Mouse (Mus musculus) MEL (cell line): Measurements from ENCODE around the gene Esrp2. TPM values are rescaled to one million over a fixed set of nuclear protein-coding genes. Genes with fewer than 3 reads are reported as not detected.

ENCODE experiments used
- DNase-seq: peaks from one replicate; pipeline ENCODE4 v3.0.0; 2011; ENCODE audit warnings: low read depth, low spot score
- H3K27ac ChIP-seq: 2 replicates; pipeline ENCODE4 v1.5.1; 2012; ENCODE audit warnings: low read depth, mild to moderate bottlenecking, control low read depth, low read length, moderate library complexity; ENCODE audit not compliant: control insufficient read depth
- H3K27me3 ChIP-seq, 2 experiments: fragments of 150-350 bp in 1 of 2; sonication (generic) in 1 of 2; 2 replicates each; pipeline ENCODE4 v1.6.1; 2012; ENCODE audit warnings: low read length in 2 of 2, mild to moderate bottlenecking in 2 of 2, improper control_type of control experiment in 1 of 2, moderate library complexity in 1 of 2; ENCODE audit not compliant: insufficient read depth in 2 of 2, control insufficient read depth in 1 of 2
- H3K36me3 ChIP-seq, 2 experiments: 2 replicates each; pipeline ENCODE4 v1.6.1; 2012 to 2014; ENCODE audit warnings: low read length in 2 of 2, improper control_type of control experiment in 1 of 2, inconsistent platforms in 1 of 2, mild to moderate bottlenecking in 1 of 2; ENCODE audit not compliant: insufficient read depth in 2 of 2, control insufficient read depth in 1 of 2
- H3K4me1 ChIP-seq, 2 experiments: fragments of 150-350 bp in 1 of 2; sonication (generic) in 1 of 2; 2 replicates each; pipeline ENCODE4 v1.6.1; 2012; ENCODE audit warnings: low read length in 2 of 2, improper control_type of control experiment in 1 of 2, mild to moderate bottlenecking in 1 of 2; ENCODE audit not compliant: insufficient read depth in 2 of 2, control insufficient read depth in 1 of 2
- H3K4me3 ChIP-seq, 2 experiments: fragments of 150-350 bp in 1 of 2; sonication (generic) in 1 of 2; 2 replicates each; pipeline ENCODE4 v1.5.1; 2012; ENCODE audit warnings: low read depth in 2 of 2, low read length in 2 of 2, mild to moderate bottlenecking in 2 of 2, moderate library complexity in 2 of 2, control low read depth in 1 of 2, improper control_type of control experiment in 1 of 2; ENCODE audit not compliant: control insufficient read depth in 1 of 2, insufficient read depth in 1 of 2
- H3K79me2 ChIP-seq: 2 replicates; pipeline ENCODE4 v1.6.1; 2012; ENCODE audit warnings: mild to moderate bottlenecking, low read length, moderate library complexity; ENCODE audit not compliant: control insufficient read depth, poor library complexity, insufficient read depth
- H3K9ac ChIP-seq: 2 replicates; pipeline ENCODE4 v1.6.1; 2012; ENCODE audit warnings: low read depth, mild to moderate bottlenecking, control low read depth, low read length, moderate library complexity; ENCODE audit not compliant: control insufficient read depth, poor library complexity, severe bottlenecking
- H3K9me3 ChIP-seq: fragments of 150-350 bp; sonication (generic); replicated peaks from 2 replicates; pipeline ENCODE4 v1.6.1; 2012; ENCODE audit warnings: mild to moderate bottlenecking, low read length, improper control_type of control experiment, moderate library complexity; ENCODE audit not compliant: insufficient read depth
- BHLHE40 ChIP-seq: IDR thresholded peaks from 2 replicates; pipeline ENCODE4 v1.6.1; 2012; ENCODE audit warnings: low read depth, mild to moderate bottlenecking, inconsistent platforms, low read length, improper control_type of control experiment, borderline replicate concordance
- CHD1 ChIP-seq: IDR thresholded peaks from 2 replicates; pipeline ENCODE4 v1.6.1; 2012; ENCODE audit warnings: low read depth, mild to moderate bottlenecking, inconsistent platforms, low read length, improper control_type of control experiment
- CHD2 ChIP-seq: IDR thresholded peaks from 2 replicates; pipeline ENCODE4 v1.6.1; 2011; ENCODE audit warnings: low read length, improper control_type of control experiment
- CTCF ChIP-seq, 3 experiments: IDR thresholded peaks in 2 of 3; conservative IDR thresholded peaks in 1 of 3; 2 replicates each; pipeline ENCODE4 v1.5.1; 2011 to 2012; ENCODE audit warnings: low read length in 3 of 3, low read depth in 2 of 3, mild to moderate bottlenecking in 2 of 3, improper control_type of control experiment in 1 of 3, inconsistent platforms in 1 of 3, mixed read lengths in 1 of 3, moderate library complexity in 1 of 3; ENCODE audit not compliant: control insufficient read depth in 1 of 3, insufficient read depth in 1 of 3, poor library complexity in 1 of 3, severe bottlenecking in 1 of 3
- E2F4 ChIP-seq: IDR thresholded peaks from 2 replicates; pipeline ENCODE4 v1.6.1; 2011; ENCODE audit warnings: low read depth, low read length, improper control_type of control experiment, borderline replicate concordance
- ELF1 ChIP-seq: IDR thresholded peaks from 2 replicates; pipeline ENCODE4 v1.6.1; 2014; ENCODE audit warnings: low read depth, mild to moderate bottlenecking, inconsistent platforms, low read length, improper control_type of control experiment, moderate library complexity
- EP300 ChIP-seq, 2 experiments: IDR thresholded peaks; 2 replicates each; pipeline ENCODE4 v1.6.1; 2011; ENCODE audit warnings: improper control_type of control experiment in 2 of 2, low read length in 2 of 2, low read depth in 1 of 2, mild to moderate bottlenecking in 1 of 2
- ETS1 ChIP-seq: IDR thresholded peaks from 2 replicates; pipeline ENCODE4 v1.6.1; 2012; ENCODE audit warnings: low read depth, mild to moderate bottlenecking, inconsistent platforms, low read length, improper control_type of control experiment, moderate library complexity
- GABPA ChIP-seq: IDR thresholded peaks from 2 replicates; pipeline ENCODE4 v1.6.1; 2012; ENCODE audit warnings: low read depth, mild to moderate bottlenecking, inconsistent platforms, low read length, improper control_type of control experiment, moderate library complexity
- GATA1 ChIP-seq: IDR thresholded peaks from 2 replicates; pipeline ENCODE4 v1.6.1; 2011; ENCODE audit warnings: low read depth, low read length, improper control_type of control experiment
- HCFC1 ChIP-seq: IDR thresholded peaks from 2 replicates; pipeline ENCODE4 v1.6.1; 2012; ENCODE audit warnings: low read depth, mild to moderate bottlenecking, inconsistent platforms, low read length, improper control_type of control experiment, moderate library complexity
- KAT2A ChIP-seq: conservative IDR thresholded peaks from 2 replicates; pipeline ENCODE4 v1.6.1; 2012; ENCODE audit warnings: low read depth, low read length, improper control_type of control experiment, inconsistent platforms
- MAFK ChIP-seq: IDR thresholded peaks from 2 replicates; pipeline ENCODE4 v1.6.1; 2011; ENCODE audit warnings: low read depth, mild to moderate bottlenecking, low read length, improper control_type of control experiment, borderline replicate concordance
- MAX ChIP-seq: IDR thresholded peaks from 2 replicates; pipeline ENCODE4 v1.6.1; 2011; ENCODE audit warnings: low read length, improper control_type of control experiment
- MAZ ChIP-seq: IDR thresholded peaks from 2 replicates; pipeline ENCODE4 v1.6.1; 2012; ENCODE audit warnings: low read depth, mild to moderate bottlenecking, inconsistent platforms, low read length, improper control_type of control experiment
- MEF2A ChIP-seq: IDR thresholded peaks from 2 replicates; pipeline ENCODE4 v1.6.1; 2014; ENCODE audit warnings: low read depth, mild to moderate bottlenecking, inconsistent platforms, low read length, improper control_type of control experiment; ENCODE audit not compliant: poor library complexity, insufficient replicate concordance, severe bottlenecking; ENCODE audit errors: extremely low read depth
- MXI1 ChIP-seq: IDR thresholded peaks from 2 replicates; pipeline ENCODE4 v1.6.1; 2011; ENCODE audit warnings: mild to moderate bottlenecking, low read depth, low read length, improper control_type of control experiment
- MYB ChIP-seq: IDR thresholded peaks from 2 replicates; pipeline ENCODE4 v1.6.1; 2011; ENCODE audit warnings: mild to moderate bottlenecking, low read depth, low read length, improper control_type of control experiment
- MYC ChIP-seq: IDR thresholded peaks from 2 replicates; pipeline ENCODE4 v1.6.1; 2011; ENCODE audit warnings: low read depth, mild to moderate bottlenecking, low read length, improper control_type of control experiment, moderate library complexity
- NRF1 ChIP-seq: IDR thresholded peaks from 2 replicates; pipeline ENCODE4 v1.6.1; 2014; ENCODE audit warnings: low read depth, mild to moderate bottlenecking, inconsistent platforms, low read length, improper control_type of control experiment, moderate library complexity; ENCODE audit not compliant: poor library complexity, insufficient read depth, severe bottlenecking
- POLR2A ChIP-seq, 2 experiments: IDR thresholded peaks; 2 replicates each; pipeline ENCODE4 v1.6.1; 2011 to 2012; ENCODE audit warnings: low read length in 2 of 2, mild to moderate bottlenecking in 2 of 2, control low read depth in 1 of 2, improper control_type of control experiment in 1 of 2, low read depth in 1 of 2, moderate library complexity in 1 of 2; ENCODE audit not compliant: control insufficient read depth in 1 of 2, insufficient read depth in 1 of 2, poor library complexity in 1 of 2
- POLR2AphosphoS2 ChIP-seq: IDR thresholded peaks from 2 replicates; pipeline ENCODE4 v1.6.1; 2011; ENCODE audit warnings: low read length, improper control_type of control experiment
- POLR2AphosphoS5 ChIP-seq: IDR thresholded peaks from 2 replicates; pipeline ENCODE4 v1.6.1; 2012; ENCODE audit warnings: low read depth, borderline replicate concordance, mild to moderate bottlenecking, inconsistent platforms, low read length, moderate library complexity, mixed read lengths
- RAD21 ChIP-seq: IDR thresholded peaks from 2 replicates; pipeline ENCODE4 v1.6.1; 2011; ENCODE audit warnings: mild to moderate bottlenecking, low read depth, low read length, improper control_type of control experiment
- SIN3A ChIP-seq: IDR thresholded peaks from 2 replicates; pipeline ENCODE4 v1.6.1; 2012; ENCODE audit warnings: low read length, improper control_type of control experiment, inconsistent platforms
- SMC3 ChIP-seq: IDR thresholded peaks from 2 replicates; pipeline ENCODE4 v1.6.1; 2011; ENCODE audit warnings: low read depth, low read length, improper control_type of control experiment
- TAL1 ChIP-seq: IDR thresholded peaks from 2 replicates; pipeline ENCODE4 v1.6.1; 2012; ENCODE audit warnings: mild to moderate bottlenecking, inconsistent platforms, low read length, moderate library complexity, mixed read lengths
- TBP ChIP-seq: IDR thresholded peaks from 2 replicates; pipeline ENCODE4 v1.8.0; 2011; ENCODE audit warnings: low read depth, low read length, improper control_type of control experiment
- TCF12 ChIP-seq: IDR thresholded peaks from 2 replicates; pipeline ENCODE4 v1.6.1; 2014; ENCODE audit warnings: low read depth, mild to moderate bottlenecking, inconsistent platforms, low read length, improper control_type of control experiment, moderate library complexity
- UBTF ChIP-seq: IDR thresholded peaks from 2 replicates; pipeline ENCODE4 v1.6.1; 2012; ENCODE audit warnings: low read depth, mild to moderate bottlenecking, inconsistent platforms, low read length, improper control_type of control experiment, moderate library complexity, borderline replicate concordance; ENCODE audit not compliant: insufficient read depth
- USF1 ChIP-seq: IDR thresholded peaks from 2 replicates; pipeline ENCODE4 v1.6.1; 2014; ENCODE audit warnings: low read depth, mild to moderate bottlenecking, inconsistent platforms, low read length, improper control_type of control experiment, moderate library complexity
- USF2 ChIP-seq, 2 experiments: IDR thresholded peaks; 2 replicates each; pipeline ENCODE4 v1.6.1; 2011 to 2012; ENCODE audit warnings: improper control_type of control experiment in 2 of 2, low read length in 2 of 2, borderline replicate concordance in 1 of 2, inconsistent platforms in 1 of 2, low read depth in 1 of 2, mild to moderate bottlenecking in 1 of 2; ENCODE audit not compliant: insufficient read depth in 1 of 2
- ZC3H11A ChIP-seq: IDR thresholded peaks from 2 replicates; pipeline ENCODE4 v1.6.1; 2012; ENCODE audit warnings: low read depth, mild to moderate bottlenecking, inconsistent platforms, low read length, improper control_type of control experiment
- ZKSCAN1 ChIP-seq: IDR thresholded peaks from 2 replicates; pipeline ENCODE4 v1.6.1; 2012; ENCODE audit warnings: low read depth, mild to moderate bottlenecking, inconsistent platforms, low read length, improper control_type of control experiment, moderate library complexity
- ZMIZ1 ChIP-seq: IDR thresholded peaks from 2 replicates; pipeline ENCODE4 v1.6.1; 2012; ENCODE audit warnings: low read depth, mild to moderate bottlenecking, inconsistent platforms, low read length, improper control_type of control experiment, moderate library complexity
- ZNF384 ChIP-seq: IDR thresholded peaks from 2 replicates; pipeline ENCODE4 v1.6.1; 2012; ENCODE audit warnings: low read depth, mild to moderate bottlenecking, inconsistent platforms, low read length, improper control_type of control experiment
- polyA plus RNA-seq, 2 experiments: library from polyadenylated mRNA; stranded (reverse) in 1 of 2; unstranded in 1 of 2; fragments of >175 nt in 1 of 2; fragments of >200 nt in 1 of 2; gene quantifications; 2 replicates each; pipeline versions ENCODE4 v1.2.1 to v1.2.4; 2012; ENCODE audit warnings: low replicate concordance in 2 of 2, low read depth in 1 of 2; ENCODE audit not compliant: insufficient read length in 2 of 2, insufficient read depth in 1 of 2, missing spikeins in 1 of 2
- total RNA-seq: library from RNA; depleted of rRNA; stranded (reverse); fragments of 300-350 nt; gene quantifications from 2 replicates; pipeline ENCODE4 v1.2.3, GENCODE M21; 2012

Gene Esrp2
- total and polyA plus RNA-seq, 3 experiments: 2.3 to 4.5 TPM; not detected in 1

DNA sequence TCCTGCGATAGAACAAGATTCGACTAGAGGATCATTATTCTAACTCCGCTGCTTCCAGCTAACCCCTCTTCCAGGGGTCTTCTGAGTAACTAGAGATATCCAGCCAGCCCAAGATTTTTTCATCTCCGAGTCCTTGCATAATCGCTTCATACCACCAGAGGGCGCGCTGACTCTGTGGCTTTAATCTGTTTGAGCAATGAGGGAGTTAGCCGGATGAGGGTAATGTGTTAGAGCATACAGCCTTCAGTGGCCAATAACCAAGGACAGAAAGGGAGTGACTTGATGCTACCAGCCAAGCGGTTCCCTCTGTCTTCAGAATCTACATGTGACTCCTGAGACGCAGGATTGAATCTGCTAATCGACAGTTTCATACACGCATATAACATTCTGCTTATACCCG is 4.0 kb upstream of the Esrp2 start:
- H3K27ac ChIP-seq: no peak overlapping the region
- peak overlapping the region; percentile 5 to 6; a peak in 1 of 4 replicates for H3K4me3 ChIP-seq
- H3K9me3 ChIP-seq: no peaks in the 10 kb centered on the region
- 0 out of 2 replicates have a peak overlapping the region, but pooled peaks have one; percentile 2 for H3K9ac ChIP-seq
- DNase-seq: peak; percentile 92
- H3K27me3 ChIP-seq: peaks cover 0 to 7% of the 10 kb centered on the region in 2 experiments; a peak in 2 of 4 replicates
- H3K4me1 ChIP-seq: peaks cover 0 to 12% of the 10 kb centered on the region in 2 experiments; a peak in 3 of 4 replicates
- peaks cover 0 to 5% of the 10 kb centered on the region in 2 experiments; a peak in 2 of 4 replicates for H3K36me3 ChIP-seq
- no peaks in the 10 kb centered on the region for H3K79me2 ChIP-seq
- TF ChIP-seq USF1: no peak
- peak; percentile 98 for TF ChIP-seq SMC3
- no peak for TF ChIP-seq ZKSCAN1
- no peak; the same call in none of the 2 replicates for TF ChIP-seq RAD21
- no peak for TF ChIP-seq ETS1
- TF ChIP-seq ZMIZ1: no peak
- 0 out of 2 replicates have a peak, but pooled peaks have one; percentile 21 for TF ChIP-seq TBP
- no peak for TF ChIP-seq CHD1
- peak; percentile 11; the same call in 1 of the 2 replicates for TF ChIP-seq TCF12
- peak; percentile 44; the same call in 1 of the 2 replicates for TF ChIP-seq ELF1
- no peak for TF ChIP-seq UBTF
- no peak for TF ChIP-seq E2F4
- peak; percentile 97 for TF ChIP-seq ZC3H11A
- TF ChIP-seq SIN3A: peak; percentile 76
- no peak for TF ChIP-seq MYB
- 0 out of 2 replicates have a peak, but pooled peaks have one; percentile 14 for TF ChIP-seq GATA1
- TF ChIP-seq MAX: 0 out of 2 replicates have a peak, but pooled peaks have one; percentile 40
- no peak for TF ChIP-seq USF2 (IDR thresholded peaks at IDR 0.05; ENCODE audit: borderline replicate concordance in 1 of 2, insufficient read depth in 1 of 2, low read depth in 1 of 2, low read length in 2 of 2)
- TF ChIP-seq HCFC1: peak; percentile 50; the same call in 1 of the 2 replicates
- peak; percentile 53; the same call in 1 of the 2 replicates for TF ChIP-seq MXI1
- no peak for TF ChIP-seq BHLHE40
- TF ChIP-seq POLR2AphosphoS5: no peak
- peak; percentile 73 for TF ChIP-seq ZNF384
- TF ChIP-seq GABPA: 0 out of 2 replicates have a peak, but pooled peaks have one; percentile 34
- no peak; the same call in 1 of the 2 replicates for TF ChIP-seq MAZ
- TF ChIP-seq POLR2AphosphoS2: no peak
- no peak for TF ChIP-seq POLR2A (IDR thresholded peaks at IDR 0.05; ENCODE audit: control insufficient read depth in 1 of 2, insufficient read depth in 1 of 2, low read depth in 1 of 2, low read length in 2 of 2, poor library complexity in 1 of 2)
- no peak for TF ChIP-seq KAT2A
- no peak for TF ChIP-seq MEF2A
- no peak for TF ChIP-seq TAL1
- TF ChIP-seq MAFK: no peak
- TF ChIP-seq CHD2: no peak
- peak; percentile 91 to 99 (median 91) for TF ChIP-seq CTCF (IDR thresholded peaks at IDR 0.05 in 2 of 3, conservative IDR thresholded peaks at IDR 0.05 in 1 of 3; ENCODE audit: control insufficient read depth in 1 of 3, insufficient read depth in 1 of 3, low read depth in 2 of 3, low read length in 3 of 3, poor library complexity in 1 of 3, severe bottlenecking in 1 of 3)
- peak; percentile 78 for TF ChIP-seq MYC
- TF ChIP-seq NRF1: no peak
- TF ChIP-seq EP300 (IDR thresholded peaks at IDR 0.05; ENCODE audit: low read depth in 1 of 2, low read length in 2 of 2): 0 out of 4 replicates have a peak, but pooled peaks of 1 of the 2 experiments have one; percentile 18
